Mouse (Mus musculus) neural tube, embryonic 13.5 days (tissue): ENCODE measurements around the gene Gtpbp3. TPM values are rescaled to one million over a fixed set of nuclear protein-coding genes. Genes with fewer than 3 reads are reported as not detected.

Experiments
- ATAC-seq: fragments of 200-750 bp; cut with Nextera tagmentation; 2 replicates; pipeline ENCODE4 v1.8.0; 2017; ENCODE audit warnings: low read depth, mild to moderate bottlenecking, moderate TSS enrichment, moderate library complexity
- H3K27ac ChIP-seq: fragments of 300-500 bp; sonication (generic); replicated peaks from 2 replicates; pipeline ENCODE4 v1.5.1; 2015; ENCODE audit warnings: moderate library complexity, mild to moderate bottlenecking, inconsistent platforms
- H3K27me3 ChIP-seq: fragments of 300-500 bp; sonication (generic); 2 replicates; pipeline ENCODE4 v1.6.1; 2015; ENCODE audit warnings: mild to moderate bottlenecking, inconsistent platforms
- H3K36me3 ChIP-seq: fragments of 300-500 bp; sonication (generic); 2 replicates; pipeline ENCODE4 v1.6.1; 2015; ENCODE audit warnings: mild to moderate bottlenecking, inconsistent platforms
- H3K4me1 ChIP-seq: fragments of 300-500 bp; sonication (generic); replicated peaks from 2 replicates; pipeline ENCODE4 v1.6.1; 2015; ENCODE audit warnings: inconsistent platforms
- H3K4me2 ChIP-seq: fragments of 300-500 bp; sonication (generic); 2 replicates; pipeline ENCODE4 v1.6.1; 2015; ENCODE audit warnings: inconsistent platforms, mild to moderate bottlenecking, moderate library complexity
- H3K4me3 ChIP-seq: fragments of 300-500 bp; sonication (generic); 2 replicates; pipeline ENCODE4 v1.5.1; 2015; ENCODE audit warnings: mild to moderate bottlenecking, inconsistent platforms
- H3K9ac ChIP-seq: fragments of 300-500 bp; sonication (generic); 2 replicates; pipeline ENCODE4 v1.6.1; 2015; ENCODE audit warnings: moderate library complexity, mild to moderate bottlenecking, inconsistent platforms
- H3K9me3 ChIP-seq: fragments of 300-500 bp; sonication (generic); 2 replicates; pipeline ENCODE4 v1.6.1; 2016; ENCODE audit warnings: inconsistent platforms
- WGBS: fragments of 180-500 bp; shearing (Covaris S2); methylation state at CpG from one replicate; pipeline ENCODE4 v1.1.7; 2015; 5-methylcytosine and 5-hydroxymethylcytosine counted together
- polyA plus RNA-seq: library from polyadenylated mRNA; unstranded; fragments of >200 nt; fragmentation: Nextera tagmentation; extraction: Ambion mirVana; gene quantifications from 2 replicates; pipeline ENCODE4 v1.2.1, GENCODE M21; 2015

Gtpbp3 gene
- polyA plus RNA-seq, 1 experiment from 2014 or later, result 12.0 TPM

DNA sequence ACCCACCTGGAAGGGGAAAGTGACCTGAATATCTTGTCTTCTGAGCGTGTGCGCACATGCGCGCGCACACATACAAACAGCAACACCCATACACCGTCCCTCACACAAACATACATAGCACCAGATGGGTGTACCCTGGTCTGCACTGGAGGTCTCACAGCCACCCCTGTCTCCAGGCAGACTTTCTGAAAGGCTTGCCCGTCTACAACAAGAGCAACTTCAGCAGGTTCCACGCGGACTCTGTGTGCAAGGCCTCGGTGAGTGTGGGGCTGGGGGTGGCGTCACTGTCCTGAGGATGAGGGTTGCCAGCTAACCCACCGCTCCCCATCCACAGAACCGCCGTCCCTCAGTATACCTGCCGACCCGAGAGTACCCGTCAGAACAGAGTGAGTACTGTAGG lies 16.0 kb upstream of the Gtpbp3 start:
- Histone ChIP-seq H3K4me1 (peaks cover 32% of the 10 kb centered on the region), H3K4me2 (no peak overlapping the region), H3K9ac (no peak overlapping the region), H3K27ac (no peak overlapping the region), H3K36me3 (peaks cover 47% of the 10 kb centered on the region), H3K27me3 (no peaks in the 10 kb centered on the region), H3K9me3 (no peaks in the 10 kb centered on the region), H3K4me3 (no peak overlapping the region)
- ATAC-seq, result no peak
- WGBS, result 95% methylated on average over 17 of the region's 17 CpGs

DNA sequence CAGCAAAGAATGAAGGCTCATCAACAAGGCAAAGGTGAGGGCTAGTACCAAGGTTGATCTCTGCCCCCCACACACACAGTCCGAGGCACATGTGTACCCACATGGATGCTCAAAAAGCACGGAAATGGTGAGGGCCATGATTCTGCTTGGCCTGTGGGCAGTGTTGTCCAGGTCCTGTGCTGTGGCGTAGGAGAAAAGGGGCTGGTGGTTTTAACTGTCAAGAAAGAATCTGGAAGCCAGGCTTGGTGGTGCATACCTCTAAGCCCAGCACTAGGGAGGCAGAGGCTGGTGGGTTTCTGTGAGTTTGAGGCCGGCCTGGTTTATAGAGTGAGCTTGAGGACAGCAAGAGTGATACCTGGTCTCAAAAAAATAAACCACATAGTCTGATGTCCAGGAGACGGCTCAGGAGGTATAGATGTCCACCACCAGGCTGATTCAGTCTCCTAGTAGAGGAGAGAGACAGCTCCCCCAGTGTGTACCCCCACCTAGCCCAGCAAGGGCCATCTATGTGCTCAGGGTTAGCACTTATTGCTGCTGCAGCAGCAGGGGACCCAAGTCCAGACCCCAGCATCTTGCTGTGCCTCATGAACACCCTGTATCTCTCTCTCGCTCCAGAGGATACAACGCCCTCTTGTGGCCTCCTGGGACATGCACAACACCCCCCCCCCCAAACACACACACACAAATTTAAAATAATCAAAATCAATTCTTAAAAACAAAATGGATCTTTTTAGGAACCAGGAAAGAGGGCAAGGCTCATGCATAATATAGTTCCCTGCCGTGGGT lies 15.1 kb upstream of the Gtpbp3 start:
- Histone ChIP-seq H3K4me2 (no peak overlapping the region), H3K36me3 (peaks cover 50% of the 10 kb centered on the region), H3K9me3 (no peaks in the 10 kb centered on the region), H3K4me3 (no peak overlapping the region), H3K27ac (no peak overlapping the region), H3K9ac (no peak overlapping the region), H3K4me1 (peaks cover 42% of the 10 kb centered on the region), H3K27me3 (no peaks in the 10 kb centered on the region)
- no peak for ATAC-seq
- WGBS, result 89% methylated on average over 8 of the region's 8 CpGs

DNA sequence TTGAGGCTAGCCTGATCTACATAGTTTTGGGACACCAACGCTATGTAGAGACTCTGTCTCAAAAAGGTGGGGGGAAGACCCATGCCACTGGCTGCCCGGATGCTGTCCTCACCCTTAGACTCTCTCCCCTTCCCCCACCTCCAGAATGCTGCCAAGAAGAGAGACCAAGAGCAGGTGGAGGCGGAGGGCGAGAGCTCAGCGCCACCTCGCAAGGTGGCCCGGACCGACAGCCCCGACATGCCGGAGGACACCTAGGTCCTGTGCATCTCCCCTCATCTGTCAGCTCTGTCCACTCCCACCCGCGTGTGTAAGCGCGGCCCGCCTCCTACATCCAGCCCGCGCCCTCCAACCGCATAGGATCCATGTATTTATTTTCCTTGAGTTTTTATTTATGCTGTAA lies 13.6 kb upstream of the Gtpbp3 start:
- no peak overlapping the region for H3K4me3 ChIP-seq
- H3K9ac ChIP-seq, result no peak overlapping the region
- ATAC-seq, result no peak
- H3K9me3 ChIP-seq, result no peaks in the 10 kb centered on the region
- H3K27ac ChIP-seq, result no peak overlapping the region
- H3K27me3 ChIP-seq, result no peaks in the 10 kb centered on the region
- WGBS, result 93% methylated on average over 18 of the region's 18 CpGs
- H3K4me1 ChIP-seq, result peaks cover 43% of the 10 kb centered on the region
- H3K36me3 ChIP-seq, result peaks cover 66% of the 10 kb centered on the region
- H3K4me2 ChIP-seq, result no peak overlapping the region

DNA sequence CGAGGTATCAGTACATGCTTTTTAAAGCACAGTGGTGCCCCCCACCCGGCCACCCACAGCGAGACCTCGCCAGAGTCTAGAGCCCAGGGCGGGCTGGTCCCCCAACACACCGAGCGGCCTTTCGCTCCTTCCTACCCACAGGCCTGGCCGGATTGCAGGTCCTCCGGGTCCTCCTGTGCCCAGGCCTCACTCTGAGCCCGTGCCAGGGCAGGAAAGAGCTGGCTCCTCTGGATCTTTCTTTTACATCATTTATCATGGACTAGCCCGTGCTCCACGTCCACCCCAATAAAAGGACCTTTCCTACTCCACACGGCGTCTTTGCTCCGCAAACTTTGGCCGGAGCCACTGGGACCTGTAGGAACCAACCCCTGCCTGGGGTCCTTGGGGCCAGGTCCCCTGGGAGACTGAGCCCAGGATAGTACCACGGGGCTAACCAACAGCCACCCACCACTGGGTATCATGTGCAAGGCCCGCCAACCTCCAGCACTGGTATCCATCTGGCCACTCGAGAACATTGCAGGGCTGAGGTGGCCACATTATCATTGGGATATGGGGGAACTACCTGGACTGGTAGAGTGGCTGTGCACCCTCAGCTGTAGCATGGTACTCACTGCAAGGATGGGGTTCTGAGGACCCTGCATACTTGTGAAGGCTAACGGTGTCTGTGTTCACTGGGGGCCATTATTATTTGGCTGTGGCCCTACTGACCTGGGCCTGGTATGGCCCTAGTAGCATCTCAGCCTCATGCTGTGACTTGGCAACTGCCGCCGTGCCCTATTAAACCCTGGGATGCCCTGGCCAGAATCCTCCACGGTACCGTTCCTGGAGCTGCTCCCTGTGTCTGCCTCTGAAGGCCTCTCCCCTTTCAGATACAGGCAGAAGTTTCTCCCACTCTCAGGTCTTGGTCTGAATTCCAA lies 12.9 kb upstream of the Gtpbp3 start:
- no peaks in the 10 kb centered on the region for H3K27me3 ChIP-seq
- H3K9ac ChIP-seq, result no peak overlapping the region
- no peak overlapping the region for H3K4me3 ChIP-seq
- peaks cover 73% of the 10 kb centered on the region for H3K36me3 ChIP-seq
- WGBS, result 88% methylated on average over 25 of the region's 25 CpGs
- no peak for ATAC-seq
- peak overlapping the region; percentile 93; the same call in 1 of the 2 replicates for H3K27ac ChIP-seq
- H3K9me3 ChIP-seq, result no peaks in the 10 kb centered on the region
- peaks cover 38% of the 10 kb centered on the region for H3K4me1 ChIP-seq
- H3K4me2 ChIP-seq, result no peak overlapping the region

DNA sequence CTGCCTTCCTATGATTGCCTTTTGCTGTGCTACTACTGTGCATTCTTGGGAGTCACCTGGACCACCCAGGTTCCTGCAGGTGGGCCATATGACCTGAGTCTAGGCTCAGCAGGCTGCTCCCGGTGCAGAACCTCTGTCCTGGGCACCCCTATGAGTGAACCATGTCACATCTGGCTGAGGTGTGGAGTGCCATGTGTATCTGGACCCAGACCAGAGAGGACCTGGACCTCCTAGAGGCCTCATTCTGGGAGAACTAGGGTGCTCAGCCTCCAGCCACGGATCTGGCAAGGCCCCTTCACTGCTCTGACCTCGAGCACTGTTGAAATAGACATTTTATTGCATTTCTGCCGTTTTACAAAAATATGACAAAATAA lies 12.2 kb upstream of the Gtpbp3 start:
- Histone ChIP-seq H3K4me3 (peak overlapping the region; percentile 53), H3K27ac (peak overlapping the region; percentile 93), H3K4me1 (peaks cover 34% of the 10 kb centered on the region), H3K4me2 (peak overlapping the region; percentile 71), H3K9ac (peak overlapping the region; percentile 78), H3K27me3 (no peaks in the 10 kb centered on the region), H3K9me3 (no peaks in the 10 kb centered on the region), H3K36me3 (peaks cover 79% of the 10 kb centered on the region)
- no peak for ATAC-seq
- WGBS, result 24% methylated on average over 4 of the region's 4 CpGs

DNA sequence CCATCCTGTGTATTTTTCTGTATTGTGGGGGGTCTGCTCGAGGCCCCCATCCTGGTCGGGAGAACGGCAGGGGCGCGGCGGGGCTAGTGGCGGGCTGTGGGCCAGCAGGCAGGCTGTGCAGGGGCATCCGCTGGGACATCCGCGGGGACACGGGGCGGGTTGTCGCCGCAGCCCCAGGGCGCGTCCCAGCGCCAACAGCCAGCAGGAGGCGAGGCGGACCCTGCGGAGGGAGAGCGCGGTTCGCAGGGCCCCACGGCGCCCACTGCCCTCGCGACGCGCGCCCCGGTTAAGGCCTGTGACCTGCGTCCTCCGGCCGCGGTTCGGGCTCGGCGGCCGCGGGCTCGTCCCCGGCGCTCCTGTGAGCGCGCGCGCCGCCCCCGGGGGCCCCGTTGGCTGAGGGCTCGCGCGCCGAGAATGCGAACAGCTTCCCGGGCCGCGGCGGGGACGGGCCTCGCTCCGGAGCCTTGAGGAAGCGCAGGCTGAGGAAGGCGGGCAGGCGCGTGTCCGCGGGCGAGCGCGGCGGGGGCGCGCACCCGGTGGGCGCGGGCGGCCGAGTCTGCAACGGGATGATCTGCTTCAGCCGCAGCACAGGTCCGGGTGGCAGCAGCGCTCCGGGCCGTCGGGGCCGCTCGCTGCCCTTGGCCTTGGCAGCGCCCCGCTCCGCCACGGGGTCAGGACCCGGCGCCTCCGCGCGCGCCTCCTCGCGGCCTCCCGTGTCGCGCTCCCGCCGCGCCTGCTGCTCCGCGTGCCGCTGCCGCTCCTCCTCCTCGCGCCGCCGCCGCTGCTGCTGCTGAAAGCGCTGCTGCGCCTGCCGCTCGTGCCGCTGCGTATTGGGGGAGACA lies 11.6 kb upstream of the Gtpbp3 start:
- Histone ChIP-seq H3K9ac (peak overlapping the region; percentile 78), H3K4me1 (peaks cover 34% of the 10 kb centered on the region), H3K27me3 (no peaks in the 10 kb centered on the region), H3K9me3 (no peaks in the 10 kb centered on the region), H3K27ac (peak overlapping the region; percentile 93), H3K4me3 (peak overlapping the region; percentile 53), H3K36me3 (peaks cover 80% of the 10 kb centered on the region), H3K4me2 (peak overlapping the region; percentile 71)
- WGBS, result under 1% methylated on average over 112 of the region's 121 CpGs
- peak; percentile 59 for ATAC-seq

DNA sequence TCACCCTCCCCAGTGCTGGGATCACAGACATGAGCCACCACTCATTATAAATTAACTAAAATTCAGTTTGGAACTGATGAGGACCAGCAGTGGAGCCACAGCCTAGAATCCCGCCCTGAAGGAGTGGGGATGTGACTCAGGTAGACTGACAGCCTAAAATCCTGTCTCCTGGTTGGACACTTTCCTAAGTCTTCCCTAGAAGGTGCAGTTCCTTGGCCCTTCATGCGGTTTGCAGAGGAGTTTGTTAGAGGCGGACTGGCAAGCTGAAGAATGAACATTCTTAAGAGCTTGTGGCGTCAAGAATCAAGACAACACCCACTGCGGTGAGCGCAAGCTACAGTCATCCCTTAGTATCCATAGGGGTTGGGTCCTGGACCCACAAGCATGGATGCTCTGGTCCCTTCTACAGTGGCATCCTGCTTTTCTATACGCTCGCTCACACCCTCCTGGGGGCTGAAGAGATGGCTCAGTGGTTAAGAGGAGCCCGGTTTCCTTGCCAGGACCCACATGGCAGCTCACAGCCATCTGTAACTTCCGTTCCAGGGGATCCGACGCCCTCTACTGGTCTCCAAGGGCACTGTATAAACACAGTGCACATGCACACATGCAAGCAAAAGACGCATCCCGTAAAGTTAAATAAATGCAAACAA lies 10.6 kb upstream of the Gtpbp3 start:
- Histone ChIP-seq H3K9me3 (no peaks in the 10 kb centered on the region), H3K4me1 (peaks cover 43% of the 10 kb centered on the region), H3K27ac (peak overlapping the region; percentile 93), H3K9ac (peak overlapping the region; percentile 78), H3K27me3 (no peaks in the 10 kb centered on the region), H3K4me2 (peak overlapping the region; percentile 71), H3K36me3 (peaks cover 80% of the 10 kb centered on the region), H3K4me3 (peak overlapping the region; percentile 53)
- no peak; the same call in 1 of the 2 replicates for ATAC-seq
- 37% methylated on average over 14 of the region's 14 CpGs for WGBS

DNA sequence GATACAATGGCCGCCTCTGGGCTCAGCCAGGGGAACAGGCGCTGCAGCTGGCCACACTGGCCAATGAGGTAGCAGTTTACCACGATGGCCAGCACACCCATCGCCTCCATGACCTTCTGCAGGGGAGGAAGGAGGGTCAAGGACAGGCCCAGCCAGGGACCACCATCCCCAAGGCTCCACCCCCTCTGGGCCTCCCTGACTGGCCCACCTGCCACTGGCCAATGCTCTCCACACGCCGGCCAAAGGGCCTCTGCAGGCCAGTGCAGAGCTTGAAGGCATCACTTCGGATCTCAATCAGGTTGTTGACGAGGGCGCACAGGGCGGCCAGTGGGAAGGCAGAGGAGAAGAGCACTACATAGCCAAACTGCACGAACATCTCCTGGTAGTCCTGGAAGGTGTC lies 9.0 kb upstream of the Gtpbp3 start:
- WGBS, result 90% methylated on average over 11 of the region's 11 CpGs
- Histone ChIP-seq H3K36me3 (peaks cover 78% of the 10 kb centered on the region), H3K4me2 (no peak overlapping the region), H3K9me3 (no peaks in the 10 kb centered on the region), H3K4me1 (peaks cover 60% of the 10 kb centered on the region), H3K27ac (no peak overlapping the region), H3K27me3 (no peaks in the 10 kb centered on the region), H3K4me3 (no peak overlapping the region), H3K9ac (peak overlapping the region; percentile 49; the same call in 1 of the 2 replicates)
- no peak for ATAC-seq

DNA sequence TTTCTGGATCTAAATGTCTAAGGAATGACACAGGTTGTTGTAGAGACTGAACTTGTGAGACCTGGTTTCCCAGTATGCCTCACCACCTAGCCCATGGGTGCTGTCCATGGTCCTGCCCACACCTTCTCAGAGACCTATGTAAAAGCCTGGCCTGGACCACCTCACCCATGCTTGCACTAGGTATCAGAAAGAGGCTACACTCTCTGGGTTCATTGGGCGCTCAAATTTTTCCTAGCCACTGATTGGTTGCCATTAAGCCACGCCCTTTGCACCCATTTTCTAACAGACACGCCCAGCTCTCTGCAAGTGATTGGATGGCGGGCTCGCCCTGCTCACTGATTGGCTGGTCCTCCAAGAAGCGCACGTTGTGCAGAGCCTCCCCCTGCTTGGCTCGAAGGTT lies 4.0 kb upstream of the Gtpbp3 start:
- 48% methylated on average over 8 of the region's 8 CpGs for whole genome bisulfite sequencing
- Histone ChIP-seq H3K4me2 (peak overlapping the region; percentile 81; the same call in 1 of the 2 replicates), H3K36me3 (peaks cover 53% of the 10 kb centered on the region), H3K4me3 (peak overlapping the region; percentile 1; the same call in 1 of the 2 replicates), H3K27me3 (no peaks in the 10 kb centered on the region), H3K27ac (no peak overlapping the region), H3K9me3 (no peaks in the 10 kb centered on the region), H3K4me1 (peaks cover 63% of the 10 kb centered on the region), H3K9ac (no peak overlapping the region)
- ATAC-seq, result no peak

DNA sequence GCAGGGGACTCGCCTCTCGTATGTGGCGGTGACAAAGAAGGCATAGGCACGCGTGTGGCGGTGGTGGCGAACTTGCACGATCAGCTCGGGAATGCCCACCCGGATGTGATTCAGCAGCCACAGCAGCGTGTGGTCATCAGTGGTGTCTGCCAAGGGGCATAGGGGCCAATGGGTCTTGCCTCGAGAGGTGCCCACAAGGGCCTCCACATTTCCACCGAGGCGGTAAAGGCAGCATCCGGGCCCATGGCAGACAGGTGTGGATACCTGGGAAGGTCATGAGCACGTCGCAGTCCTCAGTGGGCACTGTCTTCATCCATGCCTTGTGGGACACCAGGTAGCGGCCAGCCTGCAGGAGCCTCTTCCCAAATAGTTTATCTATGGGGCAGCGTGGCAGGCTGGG lies 3.2 kb upstream of the Gtpbp3 start:
- peak overlapping the region; percentile 90; the same call in 1 of the 2 replicates for H3K27ac ChIP-seq
- WGBS, result 92% methylated on average over 19 of the region's 19 CpGs
- H3K27me3 ChIP-seq, result no peaks in the 10 kb centered on the region
- H3K4me1 ChIP-seq, result peaks cover 71% of the 10 kb centered on the region
- H3K9ac ChIP-seq, result peak overlapping the region; percentile 99
- ATAC-seq, result no peak
- no peaks in the 10 kb centered on the region for H3K9me3 ChIP-seq
- H3K4me2 ChIP-seq, result peak overlapping the region; percentile 81
- peak overlapping the region; percentile 92 for H3K4me3 ChIP-seq
- peaks cover 45% of the 10 kb centered on the region for H3K36me3 ChIP-seq
